Mouse (Mus musculus) neural tube, embryonic 11.5 days (tissue): ENCODE measurements around the gene Gcn1l1. TPM values are rescaled to one million over a fixed set of nuclear protein-coding genes. Genes with fewer than 3 reads are reported as not detected.
A peak's percentile ranks its signal among the peaks of the same experiment; 100 is the strongest.
"Not testable (repeated sequence)": the region's sequence is repeated elsewhere in the genome, so short reads cannot be mapped to it uniquely, and the experiment has no call there.

Experiments
- ATAC-seq: fragments of 200-750 bp; cut with Nextera tagmentation; 2 replicates; pipeline ENCODE4 v1.8.0; 2017; ENCODE audit warnings: moderate number of reproducible peaks, mild to moderate bottlenecking, moderate TSS enrichment, moderate library complexity; ENCODE audit not compliant: insufficient read depth, low FRiP score, low TSS enrichment
- DNase-seq: peaks from one replicate; pipeline ENCODE4 v3.0.0-alpha.2; 2015; ENCODE audit warnings: low spot score
- H3K27ac ChIP-seq: fragments of 300-500 bp; sonication (generic); 2 replicates; pipeline ENCODE4 v1.5.1; 2014; ENCODE audit warnings: low read depth, mild to moderate bottlenecking, low read length
- H3K27me3 ChIP-seq: fragments of 300-500 bp; sonication (generic); 2 replicates; pipeline ENCODE4 v1.6.1; 2014; ENCODE audit warnings: mild to moderate bottlenecking, low read length, mixed read lengths; ENCODE audit not compliant: control insufficient read depth, insufficient read depth
- H3K36me3 ChIP-seq: fragments of 300-500 bp; sonication (generic); 2 replicates; pipeline ENCODE4 v1.6.1; 2014; ENCODE audit warnings: mild to moderate bottlenecking, low read length, moderate library complexity, mixed read lengths; ENCODE audit not compliant: control insufficient read depth, insufficient read depth
- H3K4me1 ChIP-seq: fragments of 300-500 bp; sonication (generic); 2 replicates; pipeline ENCODE4 v1.6.1; 2014; ENCODE audit warnings: low read length, mixed read lengths; ENCODE audit not compliant: control insufficient read depth, insufficient read depth
- H3K4me2 ChIP-seq: fragments of 300-500 bp; sonication (generic); 2 replicates; pipeline ENCODE4 v1.6.1; 2014; ENCODE audit warnings: low read depth, mild to moderate bottlenecking, moderate library complexity
- H3K4me3 ChIP-seq: fragments of 300-500 bp; sonication (generic); 2 replicates; pipeline ENCODE4 v1.5.1; 2014; ENCODE audit warnings: low read depth, low read length
- H3K9ac ChIP-seq: fragments of 300-500 bp; sonication (generic); 2 replicates; pipeline ENCODE4 v1.6.1; 2014; ENCODE audit warnings: mild to moderate bottlenecking, low read length
- H3K9me3 ChIP-seq: fragments of 300-500 bp; sonication (generic); 2 replicates; pipeline ENCODE4 v1.6.1; 2016; ENCODE audit warnings: low read length; ENCODE audit not compliant: control insufficient read depth
- WGBS: fragments of 180-500 bp; shearing (Covaris S2); extraction: QIAGEN DNeasy Blood & Tissue Kit; methylation state at CpG from one replicate; pipeline ENCODE4 v1.1.7; 2014; 5-methylcytosine and 5-hydroxymethylcytosine counted together
- polyA plus RNA-seq: library from polyadenylated mRNA; unstranded; fragments of >200 nt; fragmentation: Nextera tagmentation; extraction: Ambion mirVana; gene quantifications from 2 replicates; pipeline ENCODE4 v1.2.1, GENCODE M21; 2014

The Gcn1l1 gene
- polyA plus RNA-seq, result 38.6 and 42.6 TPM in 2 replicates

GRCm38 (mm10) chr5:115564737-115565393, at the start of gene Gcn1l1:
Gene Gcn1l1, plus strand, starts transcription at chr5:115565254.
- 3% methylated on average over 31 of the region's 55 CpGs for WGBS
- DNase-seq, result peak; percentile 83
- peaks cover 10% of the 10 kb centered on the region; the same call in 1 of the 2 replicates for H3K4me1 ChIP-seq
- H3K9ac ChIP-seq, result peak within 1 kb of the TSS; percentile 95
- ATAC-seq, result peak; percentile 85
- H3K36me3 ChIP-seq, result peaks cover 15% of the 10 kb centered on the region
- peak within 1 kb of the TSS; percentile 84 for H3K4me2 ChIP-seq
- no peaks in the 10 kb centered on the region for H3K9me3 ChIP-seq
- H3K4me3 ChIP-seq, result peak within 1 kb of the TSS; percentile 88
- peak within 1 kb of the TSS; percentile 39; the same call in 1 of the 2 replicates for H3K27ac ChIP-seq
- no peaks in the 10 kb centered on the region for H3K27me3 ChIP-seq

- no peaks in the 10 kb centered on the region for H3K36me3 ChIP-seq
- H3K4me1 ChIP-seq, result 0 out of 2 replicates have a peak, but pooled peaks cover 4% of the 10 kb centered on the region
- no peak overlapping the region for H3K4me2 ChIP-seq
- no peak overlapping the region for H3K9ac ChIP-seq
- no peaks in the 10 kb centered on the region for H3K27me3 ChIP-seq
- H3K4me3 ChIP-seq, result no peak overlapping the region
- WGBS, result 87% methylated on average over 32 of the region's 32 CpGs
- ATAC-seq, result no peak
- DNase-seq, result no peak
- H3K9me3 ChIP-seq, result no peaks in the 10 kb centered on the region
- no peak overlapping the region for H3K27ac ChIP-seq
Measured at GRCm38 (mm10) chr5:115516081-115516907, 48.8 kb upstream of the Gcn1l1 start.

- no peaks in the 10 kb centered on the region for H3K27me3 ChIP-seq
- DNase-seq (no peak), ATAC-seq (no peak)
- 91% methylated on average over 7 of the region's 7 CpGs for WGBS
- no peak overlapping the region for H3K9ac ChIP-seq
- H3K27ac ChIP-seq, result no peak overlapping the region
- H3K4me3 ChIP-seq, result no peak overlapping the region
- H3K36me3 ChIP-seq, result no peaks in the 10 kb centered on the region
- no peak overlapping the region for H3K4me2 ChIP-seq
- H3K4me1 ChIP-seq, result no peaks in the 10 kb centered on the region
- no peaks in the 10 kb centered on the region for H3K9me3 ChIP-seq
Measured at GRCm38 (mm10) chr5:115516908-115517307, 48.1 kb upstream of the Gcn1l1 start.

- ATAC-seq (no peak), DNase-seq (no peak)
- no peaks in the 10 kb centered on the region for H3K4me1 ChIP-seq
- H3K9me3 ChIP-seq, result no peaks in the 10 kb centered on the region
- H3K4me3 ChIP-seq, result no peak overlapping the region
- no peaks in the 10 kb centered on the region for H3K27me3 ChIP-seq
- no peak overlapping the region for H3K27ac ChIP-seq
- H3K36me3 ChIP-seq, result no peaks in the 10 kb centered on the region
- H3K9ac ChIP-seq, result no peak overlapping the region
- 92% methylated on average over 9 of the region's 9 CpGs for WGBS
- no peak overlapping the region for H3K4me2 ChIP-seq
Measured at GRCm38 (mm10) chr5:115517501-115517900, 47.6 kb upstream of the Gcn1l1 start.

GRCm38 (mm10) chr5:115518214-115518613, 46.8 kb upstream of the Gcn1l1 start:
- H3K9ac ChIP-seq, H3K27me3 ChIP-seq, H3K4me3 ChIP-seq, H3K36me3 ChIP-seq, H3K4me2 ChIP-seq, DNase-seq, H3K4me1 ChIP-seq, H3K9me3 ChIP-seq, ATAC-seq, H3K27ac ChIP-seq: not testable (repeated sequence)
- over 99% methylated on average over 7 of the region's 8 CpGs for WGBS

- H3K9ac ChIP-seq, result no peak overlapping the region; the same call in 1 of the 2 replicates
- H3K27me3 ChIP-seq, result no peaks in the 10 kb centered on the region
- no peak overlapping the region for H3K4me3 ChIP-seq
- no peak overlapping the region for H3K4me2 ChIP-seq
- H3K9me3 ChIP-seq, result no peaks in the 10 kb centered on the region
- 72% methylated on average over 21 of the region's 21 CpGs for WGBS
- H3K4me1 ChIP-seq, result peaks cover 18% of the 10 kb centered on the region
- H3K27ac ChIP-seq, result no peak overlapping the region
- ATAC-seq (no peak), DNase-seq (no peak)
- H3K36me3 ChIP-seq, result no peaks in the 10 kb centered on the region
Measured at GRCm38 (mm10) chr5:115520325-115520869, 44.7 kb upstream of the Gcn1l1 start.

GRCm38 (mm10) chr5:115521553-115522461, 43.2 kb upstream of the Gcn1l1 start:
- peaks cover 18% of the 10 kb centered on the region for H3K4me1 ChIP-seq
- 65% methylated on average over 20 of the region's 21 CpGs for WGBS
- 0 out of 2 replicates have a peak overlapping the region, but pooled peaks have one; percentile 49 for H3K27ac ChIP-seq
- H3K4me2 ChIP-seq, result no peak overlapping the region
- DNase-seq (no peak), ATAC-seq (no peak)
- H3K9me3 ChIP-seq, result no peaks in the 10 kb centered on the region
- H3K36me3 ChIP-seq, result no peaks in the 10 kb centered on the region
- no peaks in the 10 kb centered on the region for H3K27me3 ChIP-seq
- H3K9ac ChIP-seq, result no peak overlapping the region
- no peak overlapping the region for H3K4me3 ChIP-seq

GRCm38 (mm10) chr5:115522531-115522930, 42.5 kb upstream of the Gcn1l1 start:
- 81% methylated on average over 4 of the region's 4 CpGs for WGBS
- Histone ChIP-seq H3K9me3 (no peaks in the 10 kb centered on the region), H3K4me3 (no peak overlapping the region), H3K4me1 (peaks cover 18% of the 10 kb centered on the region), H3K9ac (no peak overlapping the region), H3K36me3 (no peaks in the 10 kb centered on the region), H3K27me3 (no peaks in the 10 kb centered on the region), H3K4me2 (no peak overlapping the region), H3K27ac (no peak overlapping the region)
- DNase-seq (no peak), ATAC-seq (no peak)
